Mouse (Mus musculus) layer of hippocampus, postnatal 36 days (tissue): ENCODE measurements around the gene Efemp1. TPM values are rescaled to one million over a fixed set of nuclear protein-coding genes. Genes with fewer than 3 reads are reported as not detected.

Source experiments
- DNase-seq, 2 experiments: peaks; one replicate each; pipeline ENCODE4 v3.0.0; 2022
- total RNA-seq, 2 experiments: library from RNA; stranded (reverse); gene quantifications; 2 replicates each; pipeline ENCODE4 v1.2.3; 2021

Gene Efemp1
- total RNA-seq, 2 experiments from 2014 or later: 6.4 to 8.2 TPM

- DNase-seq: no peak
These were observed 86.6 kb downstream of the Efemp1 start for GRCm38 (mm10) chr11:28939651-28940050.

GRCm38 (mm10) chr11:28951586-28952210 lies 98.7 kb downstream of the Efemp1 start:
- DNase-seq: no peak

GRCm38 (mm10) chr11:28954673-28955304 lies 101.8 kb downstream of the Efemp1 start:
- DNase-seq: no peak

GRCm38 (mm10) chr11:28955305-28955701 lies 102.3 kb downstream of the Efemp1 start:
- DNase-seq: no peak

GRCm38 (mm10) chr11:28961381-28961780 lies 108.4 kb downstream of the Efemp1 start:
- DNase-seq: no peak
